Mouse (Mus musculus): ENCODE data around the gene Nup107. TPM values are rescaled to one million over a fixed set of nuclear protein-coding genes. Genes with fewer than 3 reads are reported as not detected.

The Nup107 gene
- polyA plus RNA-seq, 1 experiment: 22.8 TPM

GRCm38 (mm10) chr10:117774817-117775120 is 17.7 kb downstream of the Nup107 start:
- 95% methylated on average over 1 of the region's 1 CpGs for WGBS
- Histone ChIP-seq H3K4me3 (replicated peaks; ENCODE audit: control insufficient read depth, low read depth, low read length) (no peak overlapping the region), H3K4me1 (ENCODE audit: control insufficient read depth, insufficient read depth, low read length) (no peaks in the 10 kb centered on the region), H3K27ac (ENCODE audit: control insufficient read depth, insufficient read depth, low read depth, low read length, poor library complexity) (no peak overlapping the region)
- TF ChIP-seq CTCF (IDR thresholded peaks at IDR 0.05; ENCODE audit: control insufficient read depth, insufficient read depth, low read length): no peak
- TF ChIP-seq POLR2A (IDR thresholded peaks at IDR 0.05; ENCODE audit: borderline replicate concordance, control insufficient read depth, low read depth, low read length): no peak

GRCm38 (mm10) chr10:117774011-117774816 is 18.3 kb downstream of the Nup107 start:
- Histone ChIP-seq H3K27ac (ENCODE audit: control insufficient read depth, insufficient read depth, low read depth, low read length, poor library complexity) (no peak overlapping the region), H3K4me1 (ENCODE audit: control insufficient read depth, insufficient read depth, low read length) (no peaks in the 10 kb centered on the region), H3K4me3 (replicated peaks; ENCODE audit: control insufficient read depth, low read depth, low read length) (no peak overlapping the region)
- no peak for TF ChIP-seq CTCF (IDR thresholded peaks at IDR 0.05; ENCODE audit: control insufficient read depth, insufficient read depth, low read length)
- TF ChIP-seq POLR2A (IDR thresholded peaks at IDR 0.05; ENCODE audit: borderline replicate concordance, control insufficient read depth, low read depth, low read length): no peak
- WGBS: 92% methylated on average over 22 of the region's 22 CpGs

DNA sequence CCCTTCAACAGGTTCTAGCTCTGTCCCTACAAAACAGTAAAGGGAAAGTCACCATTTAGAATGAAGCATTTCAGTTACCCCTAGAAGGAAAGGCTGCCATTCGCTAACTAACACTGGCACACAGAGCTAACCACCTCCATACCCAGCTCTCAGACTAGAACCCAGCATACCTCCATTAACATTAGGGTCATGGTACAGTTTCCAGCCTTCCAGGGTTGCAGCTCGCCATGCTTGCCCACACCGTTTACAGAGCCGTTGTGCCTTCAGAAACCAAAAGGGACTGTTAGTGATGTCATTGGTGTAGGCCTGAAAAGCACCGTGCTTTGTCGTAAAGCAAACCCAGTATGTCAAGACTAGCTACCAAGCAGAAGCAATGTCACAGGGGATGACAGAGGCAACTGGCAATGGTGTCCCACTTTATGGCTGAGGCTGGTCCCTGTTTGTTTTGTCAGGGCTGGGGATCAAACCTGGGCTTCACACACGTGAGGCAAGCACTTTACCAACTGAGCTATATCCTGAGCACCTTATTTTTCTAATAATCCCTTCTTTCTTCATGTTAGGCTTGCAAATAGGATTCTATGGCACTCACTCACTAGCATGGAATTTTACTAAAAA is 19.3 kb downstream of the Nup107 start:
- Histone ChIP-seq H3K27ac (ENCODE audit: control insufficient read depth, insufficient read depth, low read depth, low read length, poor library complexity) (no peak overlapping the region), H3K4me3 (replicated peaks; ENCODE audit: control insufficient read depth, low read depth, low read length) (no peak overlapping the region), H3K4me1 (ENCODE audit: control insufficient read depth, insufficient read depth, low read length) (no peaks in the 10 kb centered on the region)
- TF ChIP-seq CTCF (IDR thresholded peaks at IDR 0.05; ENCODE audit: control insufficient read depth, insufficient read depth, low read length): no peak
- no peak for TF ChIP-seq POLR2A (IDR thresholded peaks at IDR 0.05; ENCODE audit: borderline replicate concordance, control insufficient read depth, low read depth, low read length)
- 94% methylated on average over 7 of the region's 7 CpGs for WGBS

DNA sequence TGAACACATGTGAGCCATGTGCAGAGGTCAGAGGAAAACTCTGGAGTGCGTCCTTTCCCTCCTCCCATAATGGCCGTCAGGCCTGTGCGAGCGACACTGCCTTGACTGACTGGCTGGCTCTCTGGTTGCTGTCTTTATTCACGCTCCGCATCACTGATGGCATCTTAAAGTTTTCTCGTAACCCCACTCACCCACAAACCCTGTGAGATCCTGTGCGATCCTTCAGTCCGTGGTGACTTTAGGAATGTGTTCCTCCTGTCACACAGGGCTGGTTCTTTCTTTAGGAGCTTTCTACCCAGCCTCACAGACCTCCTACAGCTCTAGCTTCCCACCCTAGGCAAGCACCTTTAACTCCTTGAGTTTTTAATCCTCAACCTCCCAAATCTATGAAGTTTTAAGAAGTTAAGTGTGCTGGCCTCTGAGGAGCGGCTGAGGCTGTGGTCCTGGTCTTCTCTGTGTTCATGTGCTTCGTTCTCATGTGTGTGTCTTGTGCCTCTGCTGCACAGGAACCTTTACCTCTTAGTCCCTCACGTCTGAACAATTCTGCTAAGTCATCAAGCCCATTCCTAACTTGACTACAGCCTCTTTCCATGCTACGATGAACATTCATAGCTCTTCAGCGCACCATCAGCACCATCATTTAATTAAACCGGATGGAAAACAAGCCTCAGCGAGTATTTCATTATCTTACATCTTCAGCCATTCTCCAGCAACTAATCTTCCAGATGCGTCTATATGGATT is 20.0 kb downstream of the Nup107 start:
- no peak overlapping the region for H3K4me3 ChIP-seq (replicated peaks; ENCODE audit: control insufficient read depth, low read depth, low read length)
- TF ChIP-seq POLR2A (IDR thresholded peaks at IDR 0.05; ENCODE audit: borderline replicate concordance, control insufficient read depth, low read depth, low read length) (no peak), CTCF (IDR thresholded peaks at IDR 0.05; ENCODE audit: control insufficient read depth, insufficient read depth, low read length) (no peak)
- WGBS: 91% methylated on average over 17 of the region's 17 CpGs
- H3K4me1 ChIP-seq (ENCODE audit: control insufficient read depth, insufficient read depth, low read length): no peaks in the 10 kb centered on the region
- H3K27ac ChIP-seq (ENCODE audit: control insufficient read depth, insufficient read depth, low read depth, low read length, poor library complexity): no peak overlapping the region

- Histone ChIP-seq H3K27ac (ENCODE audit: control insufficient read depth, insufficient read depth, low read depth, low read length, poor library complexity) (no peak overlapping the region), H3K4me1 (ENCODE audit: control insufficient read depth, insufficient read depth, low read length) (no peaks in the 10 kb centered on the region), H3K4me3 (replicated peaks; ENCODE audit: control insufficient read depth, low read depth, low read length) (no peak overlapping the region)
- TF ChIP-seq CTCF (IDR thresholded peaks at IDR 0.05; ENCODE audit: control insufficient read depth, insufficient read depth, low read length) (no peak), POLR2A (IDR thresholded peaks at IDR 0.05; ENCODE audit: borderline replicate concordance, control insufficient read depth, low read depth, low read length) (no peak)
- WGBS: 94% methylated on average over 10 of the region's 10 CpGs
Observed at GRCm38 (mm10) chr10:117771131-117771510, 21.4 kb downstream of the Nup107 start.

- TF ChIP-seq CTCF (IDR thresholded peaks at IDR 0.05; ENCODE audit: control insufficient read depth, insufficient read depth, low read length) (no peak), POLR2A (IDR thresholded peaks at IDR 0.05; ENCODE audit: borderline replicate concordance, control insufficient read depth, low read depth, low read length) (no peak)
- Histone ChIP-seq H3K4me1 (ENCODE audit: control insufficient read depth, insufficient read depth, low read length) (no peaks in the 10 kb centered on the region), H3K27ac (ENCODE audit: control insufficient read depth, insufficient read depth, low read depth, low read length, poor library complexity) (no peak overlapping the region), H3K4me3 (replicated peaks; ENCODE audit: control insufficient read depth, low read depth, low read length) (no peak overlapping the region)
- WGBS: 90% methylated on average over 18 of the region's 18 CpGs
Observed at GRCm38 (mm10) chr10:117770286-117771130, 22.0 kb downstream of the Nup107 start.

GRCm38 (mm10) chr10:117769541-117770285 is 22.8 kb downstream of the Nup107 start:
- Histone ChIP-seq H3K4me3 (replicated peaks; ENCODE audit: control insufficient read depth, low read depth, low read length) (no peak overlapping the region), H3K27ac (ENCODE audit: control insufficient read depth, insufficient read depth, low read depth, low read length, poor library complexity) (no peak overlapping the region), H3K4me1 (ENCODE audit: control insufficient read depth, insufficient read depth, low read length) (no peaks in the 10 kb centered on the region)
- 92% methylated on average over 9 of the region's 9 CpGs for WGBS
- TF ChIP-seq POLR2A (IDR thresholded peaks at IDR 0.05; ENCODE audit: borderline replicate concordance, control insufficient read depth, low read depth, low read length) (no peak), CTCF (IDR thresholded peaks at IDR 0.05; ENCODE audit: control insufficient read depth, insufficient read depth, low read length) (no peak)
